Mouse (Mus musculus) neural tube, postnatal 0 days (tissue): ENCODE measurements around the gene Tnxb. TPM values are rescaled to one million over a fixed set of nuclear protein-coding genes. Genes with fewer than 3 reads are reported as not detected.

Source experiments
- polyA plus RNA-seq: library from polyadenylated mRNA; unstranded; fragments of >200 nt; fragmentation: Nextera tagmentation; extraction: Ambion mirVana; gene quantifications from 2 replicates; pipeline ENCODE4 v1.2.1, GENCODE M21; 2015

Tnxb gene
- polyA plus RNA-seq: 0.84 and 1.1 TPM in 2 replicates

GRCm38 (mm10) chr17:34670235-34670634 lies at the start of gene Tnxb:
Gene Tnxb, plus strand, starts transcription at chr17:34670535.

DNA sequence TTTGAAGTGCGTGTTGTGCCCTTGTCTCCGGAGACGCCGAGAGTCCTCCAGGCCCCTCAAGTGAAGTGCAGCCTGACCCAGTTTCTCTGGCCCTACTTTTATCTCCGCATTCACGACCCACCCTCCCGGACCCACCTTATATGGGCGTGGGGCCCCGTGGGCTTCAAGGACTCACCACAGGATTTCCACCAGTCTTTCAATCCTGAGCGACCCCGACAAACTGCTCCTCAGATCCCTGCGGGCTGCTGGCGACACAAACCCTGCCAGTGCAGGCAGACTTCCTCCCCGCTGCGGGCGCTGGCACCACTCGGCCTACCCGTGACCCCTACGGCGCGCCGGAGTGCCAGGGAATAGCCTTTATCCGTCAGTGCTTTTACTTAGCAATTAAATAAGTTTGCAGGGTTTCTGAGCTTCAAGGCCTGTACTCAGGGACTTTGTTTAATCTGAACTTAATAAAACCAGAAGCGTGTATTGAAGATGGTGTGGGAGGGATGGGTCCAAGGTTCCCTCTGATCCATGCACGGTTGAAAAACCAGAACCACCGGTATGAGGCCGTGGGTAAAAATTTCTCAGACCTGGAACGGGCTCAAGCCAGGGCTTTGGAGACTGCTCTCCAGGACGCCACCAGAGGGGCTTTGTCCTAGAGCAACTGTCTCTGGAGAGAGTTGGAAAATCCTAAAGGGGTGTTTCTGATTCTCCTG lies 42.2 kb upstream of the Tnxb start, which contains the start of gene Ppt2:
TSS of gene Ppt2 (minus strand) at position 568 of the 701 bp plus-strand sequence.

DNA sequence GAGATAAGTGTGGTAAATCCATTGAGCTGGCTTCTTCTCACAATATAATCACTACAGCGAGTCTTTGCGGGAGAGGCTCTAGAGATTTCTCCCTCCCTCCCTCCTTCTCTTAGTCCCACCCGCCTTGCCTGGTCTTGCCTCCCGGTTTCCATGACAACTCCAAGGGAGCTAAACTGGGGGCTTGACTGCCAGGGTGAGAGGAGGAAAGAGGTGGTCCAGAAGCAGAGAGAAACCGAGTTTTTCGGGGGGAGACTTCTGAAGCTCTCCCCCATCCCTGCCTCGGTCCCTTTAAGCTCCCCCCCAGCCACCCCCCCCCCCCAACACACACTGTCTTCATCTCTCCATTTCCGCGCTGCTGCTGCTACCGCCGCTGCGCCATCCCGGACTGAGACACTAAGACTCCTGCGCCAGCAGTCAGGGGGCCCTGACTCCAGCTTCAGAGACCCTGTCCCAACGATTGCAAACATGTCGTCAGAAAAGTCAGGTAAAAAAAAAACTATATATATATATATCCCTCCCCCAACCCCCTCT lies 41.0 kb upstream of the Tnxb start, which contains the start of gene Prrt1:
TSS of gene Prrt1 (plus strand) at position 313 of the 531 bp plus-strand sequence.

DNA sequence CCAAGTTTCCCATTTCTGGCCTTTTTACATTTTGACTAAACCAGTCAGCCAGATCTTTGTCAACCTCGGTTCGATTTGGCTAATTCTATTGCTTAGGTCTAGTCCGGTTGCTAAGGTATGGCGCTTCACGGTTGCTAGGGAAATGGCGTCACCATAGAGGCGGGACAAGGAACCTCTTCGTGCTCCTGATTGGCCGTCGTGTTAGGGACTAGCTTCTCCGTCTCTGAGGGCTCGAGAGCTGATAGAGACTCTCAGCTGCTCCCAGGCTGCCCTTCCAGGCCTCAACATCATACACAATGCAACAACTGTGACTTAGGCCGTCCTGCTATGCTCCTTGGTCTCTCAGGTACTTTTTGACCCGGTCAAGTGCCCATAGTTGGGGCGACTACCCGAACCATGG lies 25.7 kb upstream of the Tnxb start, which contains the start of gene Fkbpl:
TSS of gene Fkbpl (plus strand) at position 157 of the 400 bp plus-strand sequence.

DNA sequence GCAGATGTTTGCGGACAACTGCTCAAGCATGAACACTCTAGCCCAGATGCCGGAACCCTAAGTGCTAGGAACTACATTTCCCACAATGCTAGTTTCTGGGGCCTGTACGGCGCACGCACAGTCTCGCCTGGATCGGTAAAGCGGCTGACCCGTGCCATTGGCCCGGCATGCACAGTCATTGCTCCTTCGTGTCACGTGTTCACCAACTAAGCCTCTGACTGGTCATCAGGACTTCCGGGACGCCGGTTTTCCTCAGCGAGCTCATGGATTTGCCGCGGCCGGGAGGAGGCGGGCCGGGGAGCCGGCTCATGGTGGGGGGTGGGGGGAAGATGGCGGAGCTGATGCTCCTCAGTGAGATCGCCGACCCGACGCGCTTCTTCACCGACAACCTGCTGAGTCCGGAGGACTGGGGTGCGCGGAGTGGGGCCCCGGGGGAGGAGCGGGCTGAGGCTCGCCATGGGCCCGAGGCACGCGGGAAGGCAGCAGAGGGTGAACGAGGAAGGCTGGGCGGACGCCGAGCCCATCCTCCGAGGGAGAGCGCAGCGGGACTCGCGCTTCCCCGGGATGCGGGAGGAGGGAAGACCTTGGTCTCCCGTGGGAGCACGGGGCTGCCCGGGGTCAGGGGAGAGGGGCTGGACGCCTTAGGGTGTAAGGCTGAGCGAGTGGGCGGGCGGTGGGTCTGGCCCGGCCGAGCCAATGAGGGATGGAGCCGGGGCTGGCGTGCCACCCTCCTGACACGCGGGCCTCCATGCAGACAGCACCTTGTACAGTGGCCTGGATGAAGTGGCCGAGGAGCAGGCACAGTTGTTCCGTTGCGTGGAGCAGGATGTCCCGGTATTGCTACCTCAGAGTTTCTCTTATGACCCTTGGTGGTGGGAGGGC lies 23.2 kb upstream of the Tnxb start, which contains the start of gene Atf6b:
TSS of gene Atf6b (plus strand) at position 241 of the 882 bp plus-strand sequence.

GRCm38 (mm10) chr17:34743719-34744118 lies 73.4 kb downstream of the Tnxb start, which contains the start of gene C4b:
Gene C4b, minus strand, starts transcription at chr17:34743882.

Other genes starting within 250 kb of the Tnxb start
- not detected in 2 replicates for gene Btnl4, start 193.2 kb upstream of the Tnxb start, polyA plus RNA-seq
- not detected in 2 replicates for gene Btnl6, start 153.2 kb upstream of the Tnxb start, polyA plus RNA-seq
- gene Notch4, start 106.3 kb upstream of the Tnxb start, polyA plus RNA-seq: 4.4 and 6.3 TPM in 2 replicates
- 5.5 and 6.8 TPM in 2 replicates for gene Gpsm3, start 80.7 kb upstream of the Tnxb start, polyA plus RNA-seq
- 8.9 and 10.0 TPM in 2 replicates for gene Pbx2, start 79.3 kb upstream of the Tnxb start, polyA plus RNA-seq
- 1.5 and 2.5 TPM in 2 replicates for gene Ager, start 72.7 kb upstream of the Tnxb start, polyA plus RNA-seq
- 231 and 242 TPM in 2 replicates for gene Rnf5, start 66.8 kb upstream of the Tnxb start, polyA plus RNA-seq
- gene Agpat1, start 66.3 kb upstream of the Tnxb start, polyA plus RNA-seq: 109 and 123 TPM in 2 replicates
- gene Egfl8, start 54.6 kb upstream of the Tnxb start, polyA plus RNA-seq: 23.9 and 34.3 TPM in 2 replicates
- gene Ppt2, start 42.0 kb upstream of the Tnxb start, polyA plus RNA-seq: 20.3 and 21.8 TPM in 2 replicates
- 7.6 and 8.8 TPM in 2 replicates for gene Prrt1, start 41.0 kb upstream of the Tnxb start, polyA plus RNA-seq
- gene Fkbpl, start 25.8 kb upstream of the Tnxb start, polyA plus RNA-seq: 14.2 and 16.1 TPM in 2 replicates
- gene Atf6b, start 23.4 kb upstream of the Tnxb start, polyA plus RNA-seq: 73.3 and 80.3 TPM in 2 replicates
- 2.0 and 2.5 TPM in 2 replicates for gene C4b, start 73.3 kb downstream of the Tnxb start, polyA plus RNA-seq
- gene Cyp21a1, start 134.0 kb downstream of the Tnxb start, polyA plus RNA-seq: not detected in 2 replicates
- gene Stk19, start 166.4 kb downstream of the Tnxb start, polyA plus RNA-seq: 39.4 and 46.3 TPM in 2 replicates
- 40.6 and 50.7 TPM in 2 replicates for gene Dxo, start 166.5 kb downstream of the Tnxb start, polyA plus RNA-seq
- gene Skiv2l, start 179.7 kb downstream of the Tnxb start, polyA plus RNA-seq: 39.3 and 47.4 TPM in 2 replicates
- 57.6 and 63.6 TPM in 2 replicates for gene Nelfe, start 179.9 kb downstream of the Tnxb start, polyA plus RNA-seq
- 1.4 and 1.6 TPM in 2 replicates for gene Cfb, start 192.0 kb downstream of the Tnxb start, polyA plus RNA-seq
- gene Zbtb12, start 208.9 kb downstream of the Tnxb start, polyA plus RNA-seq: 6.0 and 6.9 TPM in 2 replicates
- gene Gm20547, start 211.5 kb downstream of the Tnxb start, polyA plus RNA-seq: not detected in 2 replicates
- gene C2, start 227.7 kb downstream of the Tnxb start, polyA plus RNA-seq: 4.2 and 4.8 TPM in 2 replicates
- gene Ehmt2, start 227.9 kb downstream of the Tnxb start, polyA plus RNA-seq: 59.7 and 73.8 TPM in 2 replicates
- gene Slc44a4, start 243.9 kb downstream of the Tnxb start, polyA plus RNA-seq: 0.10 TPM in 1 of 2 replicates, not detected in the other